Mouse (Mus musculus) ES-E14 (cell line): ENCODE measurements at regions not wholly inside any gene's neighbourhood (a gene's known extent, or its start where the extent isn't known, plus 50 kb on each side); places are given as distances from the start of the nearest gene placed in this dataset.

ENCODE experiments used
- DNase-seq: peaks from one replicate; pipeline ENCODE4 v3.0.0-alpha.2; 2013; ENCODE audit warnings: low read depth, low spot score
- H3K27ac ChIP-seq: 2 replicates; pipeline ENCODE4 v1.5.1; 2012; ENCODE audit warnings: low read depth, mild to moderate bottlenecking, low read length, moderate library complexity, mixed read lengths; ENCODE audit not compliant: poor library complexity, insufficient read depth, severe bottlenecking
- H3K36me3 ChIP-seq: 2 replicates; pipeline ENCODE4 v1.6.1; 2012; ENCODE audit warnings: mild to moderate bottlenecking, low read length, moderate library complexity, mixed read lengths; ENCODE audit not compliant: control insufficient read depth, poor library complexity, insufficient read depth, severe bottlenecking
- H3K4me1 ChIP-seq, 2 experiments: fragments of 150-350 bp in 1 of 2; sonication (generic) in 1 of 2; 2 replicates each; pipeline ENCODE4 v1.6.1; 2012; ENCODE audit warnings: low read length in 2 of 2, mild to moderate bottlenecking in 1 of 2, mixed read lengths in 1 of 2; ENCODE audit not compliant: control insufficient read depth in 2 of 2, insufficient read depth in 2 of 2, poor library complexity in 1 of 2
- H3K4me3 ChIP-seq, 2 experiments: fragments of 150-350 bp in 1 of 2; sonication (generic) in 1 of 2; 2 replicates each; pipeline ENCODE4 v1.5.1; 2012; ENCODE audit warnings: low read length in 2 of 2, low read depth in 1 of 2, mild to moderate bottlenecking in 1 of 2, mixed read lengths in 1 of 2; ENCODE audit not compliant: insufficient read depth in 1 of 2, poor library complexity in 1 of 2, severe bottlenecking in 1 of 2
- H3K9ac ChIP-seq: 2 replicates; pipeline ENCODE4 v1.6.1; 2012; ENCODE audit warnings: low read depth, mild to moderate bottlenecking, low read length, mixed read lengths; ENCODE audit not compliant: poor library complexity, insufficient read depth, severe bottlenecking
- H3K9me3 ChIP-seq: fragments of 150-350 bp; sonication (generic); 2 replicates; pipeline ENCODE4 v1.6.1; 2012; ENCODE audit warnings: low read depth, mild to moderate bottlenecking, low read length; ENCODE audit not compliant: control insufficient read depth, insufficient read depth
- CHD2 ChIP-seq: IDR thresholded peaks from 2 replicates; pipeline ENCODE4 v1.6.1; 2014; ENCODE audit warnings: mild to moderate bottlenecking, low read depth, low read length, inconsistent platforms
- HCFC1 ChIP-seq: IDR thresholded peaks from 2 replicates; pipeline ENCODE4 v1.6.1; 2012; ENCODE audit warnings: low read length, inconsistent platforms, borderline replicate concordance; ENCODE audit not compliant: insufficient read depth
- MAFK ChIP-seq: IDR thresholded peaks from 2 replicates; pipeline ENCODE4 v1.6.1; 2014; ENCODE audit warnings: mild to moderate bottlenecking, low read depth, low read length, inconsistent platforms; ENCODE audit not compliant: insufficient read depth
- ZC3H11A ChIP-seq: IDR thresholded peaks from 2 replicates; pipeline ENCODE4 v1.6.1; 2012; ENCODE audit warnings: low read depth, mild to moderate bottlenecking, inconsistent platforms, low read length, borderline replicate concordance
- ZNF384 ChIP-seq: IDR thresholded peaks from 2 replicates; pipeline ENCODE4 v1.6.1; 2012; ENCODE audit warnings: low read depth, low read length, inconsistent platforms
- in situ Hi-C, 2 experiments: fragments of 600-800 bp; cut with MboI; formaldehyde crosslinking; loops; one replicate each; pipeline ENCODE4 v1.15.1; 2025; ENCODE audit warnings: low sequenced_read_pairs in 2 of 2, inconsistent platforms in 1 of 2; ENCODE audit not compliant: unreplicated experiment in 2 of 2

- Histone ChIP-seq H3K9me3 (no peaks in the 10 kb centered on the region), H3K27ac (no peak overlapping the region), H3K4me3 (peak overlapping the region in 1 of 2 experiments; percentile 1; a peak in 1 of 4 replicates), H3K36me3 (0 out of 2 replicates have a peak, but pooled peaks cover 3% of the 10 kb centered on the region), H3K4me1 (peaks cover 0 to 23% of the 10 kb centered on the region in 2 experiments; a peak in 3 of 4 replicates), H3K9ac (no peak overlapping the region; the same call in 1 of the 2 replicates)
- no peak for DNase-seq
- no peak for TF ChIP-seq CHD2
- TF ChIP-seq ZC3H11A: no peak
- no peak for TF ChIP-seq ZNF384
- no peak for TF ChIP-seq MAFK
- no peak for TF ChIP-seq HCFC1
- in situ Hi-C loops: loop anchor here in 1 of 2 experiments (25.0 kb wide), 1 partner anchor 443 kb away; no protein-coding TSS in a partner anchor
Observed at GRCm38 (mm10) chr3:9055780-9056179, 554.1 kb downstream of the Zfp704 start.
